Mouse (Mus musculus): ENCODE measurements around the gene Cox8b. TPM values are rescaled to one million over a fixed set of nuclear protein-coding genes. Genes with fewer than 3 reads are reported as not detected.
A peak's percentile ranks its signal among the peaks of the same experiment; 100 is the strongest.

Gene Cox8b
- polyA plus RNA-seq (2014; fragmentation: Nextera tagmentation; extraction: Ambion mirVana), result 1.7 TPM in 1 of 2 replicates, not detected in the other

- Histone ChIP-seq H3K9me3 (ENCODE audit: low read depth, low read length) (no peaks in the 10 kb centered on the region), H3K4me1 (ENCODE audit: insufficient read depth) (no peaks in the 10 kb centered on the region), H3K9ac (no peak within 1 kb of the TSS; the same call in 1 of the 2 replicates), H3K36me3 (ENCODE audit: insufficient read depth) (peaks cover 40% of the 10 kb centered on the region), H3K27ac (ENCODE audit: low read depth) (no peak within 1 kb of the TSS), H3K4me3 (ENCODE audit: low read depth, low read length) (no peak within 1 kb of the TSS), H3K4me2 (no peak within 1 kb of the TSS), H3K27me3 (ENCODE audit: insufficient read depth, low read length) (no peaks in the 10 kb centered on the region)
- ATAC-seq (ENCODE audit: insufficient read depth) (no peak), DNase-seq (peak; percentile 8)
- TF ChIP-seq CTCF (IDR thresholded peaks at IDR 0.05; ENCODE audit: low read depth), result no peak
- WGBS, result 64% methylated on average over 10 of the region's 10 CpGs
Measured at GRCm38 (mm10) chr7:140900220-140900619, at the start of gene Cox8b. Cox8b (minus strand) TSS chr7:140900446.

- no peak overlapping the region for H3K9ac ChIP-seq
- no peaks in the 10 kb centered on the region for H3K27me3 ChIP-seq (ENCODE audit: insufficient read depth, low read length)
- H3K4me1 ChIP-seq (ENCODE audit: insufficient read depth), result peaks cover 7% of the 10 kb centered on the region; the same call in 1 of the 2 replicates
- no peak overlapping the region for H3K4me2 ChIP-seq
- H3K4me3 ChIP-seq (ENCODE audit: low read depth, low read length), result no peak overlapping the region
- peaks cover 55% of the 10 kb centered on the region for H3K36me3 ChIP-seq (ENCODE audit: insufficient read depth)
- H3K9me3 ChIP-seq (ENCODE audit: low read depth, low read length), result no peaks in the 10 kb centered on the region
- ATAC-seq (ENCODE audit: insufficient read depth) (no peak), DNase-seq (no peak)
- WGBS, result 86% methylated on average over 6 of the region's 6 CpGs
- no peak for TF ChIP-seq CTCF (IDR thresholded peaks at IDR 0.05; ENCODE audit: low read depth)
- H3K27ac ChIP-seq (ENCODE audit: low read depth), result no peak overlapping the region
Measured at GRCm38 (mm10) chr7:140949255-140949654, 49.0 kb upstream of the Cox8b start.

- Histone ChIP-seq H3K4me3 (ENCODE audit: low read depth, low read length) (no peak overlapping the region), H3K4me1 (ENCODE audit: insufficient read depth) (0 out of 2 replicates have a peak, but pooled peaks cover 3% of the 10 kb centered on the region), H3K27me3 (ENCODE audit: insufficient read depth, low read length) (no peaks in the 10 kb centered on the region), H3K36me3 (ENCODE audit: insufficient read depth) (peaks cover 55% of the 10 kb centered on the region), H3K9me3 (ENCODE audit: low read depth, low read length) (no peaks in the 10 kb centered on the region), H3K27ac (ENCODE audit: low read depth) (no peak overlapping the region), H3K9ac (no peak overlapping the region), H3K4me2 (no peak overlapping the region)
- no peak for DNase-seq
- ATAC-seq (ENCODE audit: insufficient read depth), result no peak
- WGBS, result 78% methylated on average over 8 of the region's 8 CpGs
- TF ChIP-seq CTCF (IDR thresholded peaks at IDR 0.05; ENCODE audit: low read depth), result no peak
Measured at GRCm38 (mm10) chr7:140948161-140948560, 47.9 kb upstream of the Cox8b start.

- 44% methylated on average over 7 of the region's 7 CpGs for WGBS
- DNase-seq, result no peak
- no peaks in the 10 kb centered on the region for H3K9me3 ChIP-seq (ENCODE audit: low read depth, low read length)
- no peaks in the 10 kb centered on the region for H3K27me3 ChIP-seq (ENCODE audit: insufficient read depth, low read length)
- no peak overlapping the region for H3K4me3 ChIP-seq (ENCODE audit: low read depth, low read length)
- peaks cover 8% of the 10 kb centered on the region; the same call in 1 of the 2 replicates for H3K4me1 ChIP-seq (ENCODE audit: insufficient read depth)
- H3K36me3 ChIP-seq (ENCODE audit: insufficient read depth), result peaks cover 55% of the 10 kb centered on the region
- no peak overlapping the region for H3K9ac ChIP-seq
- ATAC-seq (ENCODE audit: insufficient read depth), result no peak
- H3K4me2 ChIP-seq, result no peak overlapping the region
- H3K27ac ChIP-seq (ENCODE audit: low read depth), result peak overlapping the region; percentile 27; the same call in 1 of the 2 replicates
- no peak for TF ChIP-seq CTCF (IDR thresholded peaks at IDR 0.05; ENCODE audit: low read depth)
Measured at GRCm38 (mm10) chr7:140946980-140947379, 46.7 kb upstream of the Cox8b start.

GRCm38 (mm10) chr7:140946311-140946710 lies 46.1 kb upstream of the Cox8b start:
- ATAC-seq (ENCODE audit: insufficient read depth), result no peak
- Histone ChIP-seq H3K4me2 (no peak overlapping the region), H3K36me3 (ENCODE audit: insufficient read depth) (peaks cover 55% of the 10 kb centered on the region), H3K27ac (ENCODE audit: low read depth) (no peak overlapping the region), H3K4me1 (ENCODE audit: insufficient read depth) (peaks cover 8% of the 10 kb centered on the region; the same call in 1 of the 2 replicates), H3K4me3 (ENCODE audit: low read depth, low read length) (no peak overlapping the region), H3K9me3 (ENCODE audit: low read depth, low read length) (no peaks in the 10 kb centered on the region), H3K9ac (no peak overlapping the region), H3K27me3 (ENCODE audit: insufficient read depth, low read length) (no peaks in the 10 kb centered on the region)
- no peak for TF ChIP-seq CTCF (IDR thresholded peaks at IDR 0.05; ENCODE audit: low read depth)
- 87% methylated on average over 10 of the region's 10 CpGs for WGBS
- no peak for DNase-seq

GRCm38 (mm10) chr7:140945247-140945646 lies 45.0 kb upstream of the Cox8b start:
- H3K27ac ChIP-seq (ENCODE audit: low read depth), result no peak overlapping the region
- peaks cover 53% of the 10 kb centered on the region for H3K36me3 ChIP-seq (ENCODE audit: insufficient read depth)
- H3K4me1 ChIP-seq (ENCODE audit: insufficient read depth), result peaks cover 13% of the 10 kb centered on the region; the same call in 1 of the 2 replicates
- WGBS, result 96% methylated on average over 5 of the region's 5 CpGs
- ATAC-seq (ENCODE audit: insufficient read depth) (no peak), DNase-seq (no peak)
- no peak overlapping the region for H3K9ac ChIP-seq
- no peaks in the 10 kb centered on the region for H3K9me3 ChIP-seq (ENCODE audit: low read depth, low read length)
- no peak overlapping the region for H3K4me3 ChIP-seq (ENCODE audit: low read depth, low read length)
- no peak overlapping the region for H3K4me2 ChIP-seq
- no peaks in the 10 kb centered on the region for H3K27me3 ChIP-seq (ENCODE audit: insufficient read depth, low read length)
- TF ChIP-seq CTCF (IDR thresholded peaks at IDR 0.05; ENCODE audit: low read depth), result no peak

GRCm38 (mm10) chr7:140944236-140944635 lies 44.0 kb upstream of the Cox8b start:
- DNase-seq (no peak), ATAC-seq (ENCODE audit: insufficient read depth) (no peak)
- H3K27me3 ChIP-seq (ENCODE audit: insufficient read depth, low read length), result no peaks in the 10 kb centered on the region
- 79% methylated on average over 7 of the region's 7 CpGs for WGBS
- H3K27ac ChIP-seq (ENCODE audit: low read depth), result no peak overlapping the region
- no peak overlapping the region for H3K4me2 ChIP-seq
- no peak for TF ChIP-seq CTCF (IDR thresholded peaks at IDR 0.05; ENCODE audit: low read depth)
- H3K36me3 ChIP-seq (ENCODE audit: insufficient read depth), result peaks cover 43% of the 10 kb centered on the region
- peaks cover 12% of the 10 kb centered on the region; the same call in 1 of the 2 replicates for H3K4me1 ChIP-seq (ENCODE audit: insufficient read depth)
- H3K9ac ChIP-seq, result no peak overlapping the region
- no peak overlapping the region for H3K4me3 ChIP-seq (ENCODE audit: low read depth, low read length)
- no peaks in the 10 kb centered on the region for H3K9me3 ChIP-seq (ENCODE audit: low read depth, low read length)
